8 mouse cellular contexts compared by ENCODE assay signal in genomic region chr7:19572926-19573775, GRCm38 (mm10). TPM values are rescaled to one million over a fixed set of nuclear protein-coding genes. Genes with fewer than 3 reads are reported as not detected.
DNase-seq lines count a peak whose midpoint lies in the region; ATAC-seq lines count a peak whose summit lies in the region.

No protein-coding gene starts in this region.

- peaks cover 14% of the 10 kb centered on the region; the same call in 1 of the 2 replicates for H3K4me1 ChIP-seq in hindbrain, embryonic 11.5 days (replicated peaks; ENCODE audit: control insufficient read depth, insufficient read depth, low read length)

- peak overlapping the region; percentile 83 for H3K9ac ChIP-seq in hindbrain, embryonic 11.5 days (ENCODE audit: low read depth, low read length)

- H3K9me3 ChIP-seq in hindbrain, embryonic 11.5 days (ENCODE audit: control insufficient read depth, low read length) = no peaks in the 10 kb centered on the region

- peak; percentile 84 for ATAC-seq in hindbrain, embryonic 11.5 days (ENCODE audit: low FRiP score)

- peaks cover 26% of the 10 kb centered on the region for H3K27me3 ChIP-seq in hindbrain, embryonic 11.5 days (ENCODE audit: control insufficient read depth, insufficient read depth, low read length)

- peaks cover 5% of the 10 kb centered on the region; the same call in 1 of the 2 replicates for H3K36me3 ChIP-seq in hindbrain, embryonic 11.5 days (ENCODE audit: control insufficient read depth, insufficient read depth, low read length)

- H3K4me2 ChIP-seq in hindbrain, embryonic 11.5 days (replicated peaks; ENCODE audit: low read depth, low read length) = peak overlapping the region; percentile 76

- H3K4me3 ChIP-seq in hindbrain, embryonic 11.5 days (ENCODE audit: low read depth, low read length) = peak overlapping the region; percentile 68

- DNase-seq in MEL-GATA-1-ER (ENCODE audit: extremely low read depth, low read depth) = peak; percentile 43
- DNase-seq in cerebellum, adult 8-10 months = peak; percentile 79
- peak; percentile 82 for DNase-seq in forelimb bud, embryonic 11.5 days (ENCODE audit: low read depth, low spot score)
- DNase-seq in hindbrain, embryonic 11.5 days (ENCODE audit: low spot score) = peak; percentile 91
- DNase-seq in layer of hippocampus, postnatal 25 days (ENCODE audit: extremely low spot score in 1 of 2, low spot score in 1 of 2) = peak; percentile 67 to 74
- peak; percentile 75 for DNase-seq in lung, postnatal 25 days (ENCODE audit: low spot score)
- peak; percentile 73 for DNase-seq in retina, adult 2 months (ENCODE audit: low read depth, low spot score)
- peak; percentile 80 to 81 for DNase-seq in thymus, postnatal 36 days

- under 1% methylated on average over 53 of the region's 53 CpGs for WGBS in hindbrain, embryonic 11.5 days

- peak overlapping the region; percentile 59; the same call in 1 of the 2 replicates for H3K27ac ChIP-seq in hindbrain, embryonic 11.5 days (ENCODE audit: low read depth, low read length)

RNA-seq across cellular contexts. Expression of gene Zfp296, which starts 3.9 kb away (rescaled TPM):
- polyA plus RNA-seq in hindbrain, embryonic 11.5 days (2014; fragmentation: Nextera tagmentation; extraction: Ambion mirVana) = 0.22 and 0.38 TPM in 2 replicates
- 1 to 10 TPM in 1 of 2 experiments, under 1 TPM in 1; 0.30 to 1.0 TPM for total RNA-seq in layer of hippocampus, postnatal 25 days (2021)

RNA-seq across cellular contexts. Expression of gene Gemin7, which starts 4.2 kb away (rescaled TPM):
- 161 and 173 TPM in 2 replicates for polyA plus RNA-seq in hindbrain, embryonic 11.5 days (2014; fragmentation: Nextera tagmentation; extraction: Ambion mirVana)
- total RNA-seq in layer of hippocampus, postnatal 25 days (2021) = 10 to 100 TPM; 38.0 to 40.7 TPM

RNA-seq across cellular contexts. Expression of gene Ppp1r37, which starts 10.3 kb away (rescaled TPM):
- 4.2 and 5.8 TPM in 2 replicates for polyA plus RNA-seq in hindbrain, embryonic 11.5 days (2014; fragmentation: Nextera tagmentation; extraction: Ambion mirVana)
- total RNA-seq in layer of hippocampus, postnatal 25 days (2021) = 100 to 1,000 TPM; 103 to 112 TPM

RNA-seq across cellular contexts. Expression of gene Clasrp, which starts 31.1 kb away (rescaled TPM):
- 49.8 and 50.5 TPM in 2 replicates for polyA plus RNA-seq in hindbrain, embryonic 11.5 days (2014; fragmentation: Nextera tagmentation; extraction: Ambion mirVana)
- 10 to 100 TPM; 70.6 to 94.5 TPM for total RNA-seq in layer of hippocampus, postnatal 25 days (2021)

RNA-seq across cellular contexts. Expression of gene Nkpd1, which starts 55.5 kb away (rescaled TPM):
- polyA plus RNA-seq in hindbrain, embryonic 11.5 days (2014; fragmentation: Nextera tagmentation; extraction: Ambion mirVana) = 0.10 and 0.17 TPM in 2 replicates
- under 1 TPM; 0.49 to 0.66 TPM for total RNA-seq in layer of hippocampus, postnatal 25 days (2021)

Comparison
In these comparisons a context has a peak if more than half of its experiments do, and no peak if none do; other contexts are left out.
1. Peak in every context shown above with its lines: DNase-seq, ATAC-seq, H3K4me3 ChIP-seq and H3K27ac ChIP-seq.